Mouse (Mus musculus) ZHBTc4 (cell line): ENCODE measurements at regions not wholly inside any gene's neighbourhood (a gene's known extent, or its start where the extent isn't known, plus 50 kb on each side); places are given as distances from the start of the nearest gene placed in this dataset.

ENCODE experiments used
- DNase-seq: peaks from one replicate; pipeline ENCODE4 v3.0.0-alpha.2; 2011; ENCODE audit warnings: low read depth, low spot score

DNA sequence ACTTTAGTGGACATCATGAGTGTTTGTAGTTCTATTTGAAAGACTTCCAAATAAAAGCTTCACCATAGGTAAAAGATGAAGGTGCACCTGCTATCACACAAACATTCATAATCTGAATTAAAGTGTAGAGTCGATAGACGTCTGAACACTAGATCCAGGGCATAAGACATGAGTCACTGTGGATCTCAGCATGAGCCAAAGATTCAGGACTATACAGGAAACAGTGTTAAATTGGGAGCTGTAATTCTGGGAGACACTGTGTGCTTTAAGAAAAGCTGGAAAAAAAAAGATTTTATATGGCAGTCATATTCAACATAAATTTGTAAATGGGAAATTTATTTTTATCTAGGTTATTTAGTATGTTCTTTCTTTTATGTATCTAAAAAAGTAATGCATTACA lies 160.5 kb downstream of the Pdha2 start:
- DNase-seq: no peak

GRCm38 (mm10) chr3:141014262-141014547 lies 197.9 kb downstream of the Pdha2 start:
- DNase-seq: no peak

GRCm38 (mm10) chr3:141013521-141014261 lies 198.5 kb downstream of the Pdha2 start:
- no peak for DNase-seq

DNA sequence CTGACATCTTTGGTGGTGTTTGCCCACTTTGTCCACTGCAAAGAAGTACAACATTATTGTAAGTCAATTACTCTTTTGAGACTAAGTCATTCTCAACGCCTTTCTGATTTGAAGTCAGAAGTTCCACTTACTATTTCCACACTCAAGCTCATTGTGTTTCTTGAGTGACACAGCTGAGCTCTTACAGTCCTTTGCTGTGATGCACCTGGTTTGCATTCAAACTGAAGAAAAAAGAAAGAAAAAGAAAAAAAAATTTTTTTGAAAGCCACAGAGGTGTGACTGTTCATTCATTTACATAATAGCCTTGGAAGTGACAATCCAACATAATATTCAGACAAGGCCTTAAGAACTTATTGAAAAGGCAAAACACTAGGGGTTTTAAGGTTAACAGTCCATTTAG lies 199.2 kb downstream of the Pdha2 start:
- no peak for DNase-seq

DNA sequence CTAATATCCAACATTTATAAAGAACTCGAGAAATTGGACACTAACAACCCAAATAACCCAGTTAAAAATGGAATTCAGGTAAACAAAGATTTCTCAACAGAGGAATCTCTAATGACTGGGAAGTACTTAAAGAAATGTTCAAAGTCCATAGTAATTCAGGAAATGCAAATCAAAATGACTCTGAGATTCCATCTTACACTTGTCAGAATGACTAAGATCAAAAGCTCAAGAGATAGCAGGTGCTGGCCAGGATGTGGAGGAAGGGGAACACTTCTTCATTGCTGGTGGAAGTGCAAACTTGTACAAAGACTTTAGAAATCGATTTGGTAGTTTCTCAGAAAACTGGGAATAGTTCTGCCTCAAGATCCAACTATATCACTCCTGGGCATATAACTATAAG lies 203.4 kb downstream of the Pdha2 start:
- no peak for DNase-seq

DNA sequence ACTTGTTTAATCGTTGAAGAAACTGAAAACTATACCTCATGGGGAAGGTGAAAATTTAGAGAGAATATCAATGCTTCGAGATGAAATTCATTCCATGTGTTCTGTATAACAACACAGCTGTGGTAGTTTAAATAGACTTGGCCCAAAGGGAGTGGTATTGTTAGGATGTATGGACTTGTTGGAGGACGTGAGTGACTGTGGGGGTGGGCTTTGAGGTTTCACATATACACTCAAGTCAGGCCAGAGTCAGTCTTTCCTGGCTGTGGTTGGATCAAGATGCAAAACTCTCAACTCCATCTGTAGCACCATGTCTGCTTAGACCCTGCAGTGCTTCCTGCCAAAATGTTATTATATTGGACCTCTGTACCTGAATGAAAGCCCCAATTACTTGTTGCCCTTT lies 206.3 kb downstream of the Pdha2 start:
- DNase-seq: no peak

DNA sequence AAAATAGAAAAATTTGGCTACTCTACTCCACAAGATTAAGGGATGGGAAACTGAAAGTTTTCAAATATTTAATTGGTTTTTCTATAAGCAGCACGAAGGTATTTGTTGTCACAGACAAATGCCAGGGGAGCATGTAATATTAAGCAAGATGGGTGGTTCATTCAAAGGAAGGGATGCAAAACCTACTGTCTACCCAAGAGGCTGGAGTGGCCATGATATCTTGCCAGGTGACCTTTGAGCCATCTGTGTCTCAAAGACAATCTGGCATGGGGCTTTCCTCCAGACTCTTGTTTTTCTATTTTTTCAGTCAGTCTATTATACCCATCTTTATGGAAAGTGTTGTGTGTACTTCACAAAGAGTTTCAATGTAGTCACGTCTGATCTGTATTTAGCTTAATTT lies 208.6 kb downstream of the Pdha2 start:
- no peak for DNase-seq

GRCm38 (mm10) chr3:140988247-140988646 lies 223.9 kb downstream of the Pdha2 start:
- DNase-seq: no peak

DNA sequence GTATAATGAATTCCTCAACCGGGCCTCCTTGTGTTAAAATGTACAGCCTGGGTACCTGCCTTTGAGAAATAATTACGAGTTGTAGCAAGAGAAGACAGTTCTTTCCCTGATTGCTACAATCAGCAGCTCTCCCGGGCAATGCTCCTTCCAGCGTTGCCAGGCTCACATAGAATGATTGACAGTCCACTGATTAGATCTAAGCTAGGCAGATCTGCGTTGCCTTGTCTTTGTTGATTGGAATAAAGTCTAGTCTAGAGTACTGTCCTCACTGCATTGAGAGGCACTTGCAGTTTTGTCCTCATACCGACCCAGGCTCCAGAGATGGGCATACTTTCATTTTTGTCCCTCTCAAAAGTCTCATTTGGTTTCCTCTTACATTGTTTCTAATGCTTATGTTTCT lies 238.6 kb downstream of the Pdha2 start:
- DNase-seq: no peak

DNA sequence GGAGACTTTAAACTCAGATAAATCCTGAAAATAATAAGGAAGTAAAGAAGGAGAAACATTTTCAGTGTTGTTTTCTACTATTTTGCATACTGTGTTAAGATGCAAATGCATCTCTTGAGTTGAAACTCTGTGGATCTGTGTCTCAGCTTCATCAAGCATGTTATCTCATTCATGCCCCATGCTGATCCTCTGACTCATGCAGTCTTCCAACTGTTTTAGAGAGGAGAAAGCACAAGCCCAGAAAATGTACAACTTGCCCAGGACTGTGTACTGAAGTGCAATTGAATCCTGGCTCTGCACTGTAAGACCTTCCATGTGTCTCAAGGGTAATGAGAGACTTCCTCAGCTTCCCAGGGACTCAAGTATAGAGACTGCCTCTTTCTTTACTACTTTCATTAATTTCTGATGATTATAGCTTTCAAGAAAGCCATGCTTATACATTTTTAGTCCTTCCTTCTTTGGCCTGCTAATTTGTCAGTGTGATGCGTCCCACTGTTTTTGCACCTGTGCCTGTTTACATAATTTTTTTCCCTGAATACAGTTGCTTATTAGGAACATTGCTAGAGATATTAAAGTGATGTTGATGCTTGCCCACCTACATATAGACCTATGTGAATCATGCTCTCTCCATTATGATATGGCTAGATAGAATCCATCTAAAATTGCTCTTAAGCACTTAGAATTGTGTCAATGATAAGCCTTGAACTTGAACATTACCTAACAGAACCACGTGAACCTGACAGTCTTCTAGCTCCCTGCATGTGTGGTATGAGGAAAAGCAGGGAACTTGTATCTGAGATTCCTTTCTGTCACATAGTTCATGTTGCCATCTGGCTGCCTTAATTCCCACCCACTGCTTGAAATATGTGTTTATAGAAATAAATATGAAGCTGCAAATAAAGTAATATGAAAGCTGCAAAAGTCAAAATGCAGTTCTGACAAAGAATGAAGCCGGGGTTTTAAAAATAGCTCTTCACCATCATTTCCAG lies 242.0 kb downstream of the Pdha2 start:
- no peak for DNase-seq

- no peak for DNase-seq
These were observed 243.6 kb downstream of the Pdha2 start for GRCm38 (mm10) chr3:140968556-140968955.

- no peak for DNase-seq
These were observed 254.5 kb downstream of the Pdha2 start for GRCm38 (mm10) chr3:140957666-140958065.

DNA sequence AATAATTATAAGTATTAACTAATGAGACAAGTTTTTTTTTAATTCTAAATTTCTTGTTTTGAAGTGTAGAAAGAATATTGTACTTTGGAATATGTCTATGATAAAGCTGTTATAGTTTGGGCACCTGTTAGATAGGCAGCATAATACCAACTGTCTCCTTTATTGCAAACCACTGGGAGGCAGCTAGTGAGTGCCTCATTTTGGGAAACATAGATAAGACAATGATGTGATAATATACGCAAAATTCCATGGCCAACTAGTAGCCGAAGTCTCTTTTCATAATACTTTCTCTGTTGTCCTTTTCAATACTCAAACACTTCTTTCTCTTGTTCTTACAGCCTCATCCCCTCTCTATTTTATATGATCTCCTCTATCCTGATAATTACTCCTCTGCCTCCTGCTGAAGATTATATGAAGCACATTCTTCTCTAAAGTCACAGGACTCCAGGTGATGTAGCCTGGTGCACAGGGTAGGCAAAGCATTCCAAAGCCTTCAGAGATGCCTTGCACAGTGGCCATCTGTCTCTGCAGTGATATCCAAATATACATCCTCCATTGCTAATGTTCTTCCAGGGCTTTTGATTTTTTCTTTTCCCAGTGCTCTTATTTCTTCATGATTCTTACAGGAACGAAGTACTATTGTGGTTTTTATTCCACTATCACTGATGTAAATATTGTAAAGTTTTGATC lies 259.9 kb downstream of the Pdha2 start:
- no peak for DNase-seq

- no peak for DNase-seq
These were observed 261.1 kb downstream of the Pdha2 start for GRCm38 (mm10) chr3:140951024-140951423.

- DNase-seq: no peak
These were observed 262.1 kb downstream of the Pdha2 start for GRCm38 (mm10) chr3:140949880-140950662.

DNA sequence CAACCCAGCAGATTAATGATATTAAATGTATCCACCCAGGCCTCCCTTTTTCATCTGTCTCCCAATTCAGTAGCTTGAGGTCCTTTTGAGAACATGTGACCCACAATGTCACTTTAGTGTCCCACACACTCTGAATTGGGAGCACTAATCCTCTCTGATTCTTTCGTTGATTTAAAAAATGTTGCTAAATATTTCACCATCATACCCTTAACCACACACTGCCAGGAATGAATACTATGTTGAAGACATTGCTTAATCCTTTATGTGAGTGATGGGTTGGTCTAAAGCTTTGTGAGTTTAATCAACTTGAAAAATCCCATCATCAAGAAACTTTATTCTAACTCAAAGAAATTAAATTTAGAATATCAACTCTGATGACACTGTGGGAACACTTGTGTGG lies 269.7 kb downstream of the Pdha2 start:
- DNase-seq: no peak

GRCm38 (mm10) chr3:140941898-140942297 lies 270.3 kb downstream of the Pdha2 start:
- no peak for DNase-seq

DNA sequence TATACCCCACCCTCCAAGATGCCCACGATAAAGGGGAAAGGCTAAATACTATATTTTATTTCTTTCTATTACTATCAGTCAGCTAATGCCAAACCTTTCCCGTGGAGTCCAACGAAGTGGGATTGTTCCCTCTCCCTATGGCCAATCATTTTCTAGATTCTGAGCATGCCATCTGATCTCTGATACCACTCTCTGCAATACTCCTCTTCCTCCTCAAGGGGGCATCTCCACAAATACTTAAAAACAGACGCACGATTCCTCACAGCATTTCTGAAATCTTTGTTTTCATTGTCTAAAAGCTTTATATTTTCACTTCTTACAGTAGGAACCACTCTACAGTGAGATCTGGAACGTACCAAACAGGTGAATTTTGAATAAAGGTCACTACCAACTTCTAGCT lies 270.8 kb downstream of the Pdha2 start:
- DNase-seq: no peak

- DNase-seq: no peak
These were observed 279.0 kb downstream of the Pdha2 start for GRCm38 (mm10) chr3:140933156-140933555.

GRCm38 (mm10) chr3:140926689-140927088 lies 285.5 kb downstream of the Pdha2 start:
- no peak for DNase-seq

DNA sequence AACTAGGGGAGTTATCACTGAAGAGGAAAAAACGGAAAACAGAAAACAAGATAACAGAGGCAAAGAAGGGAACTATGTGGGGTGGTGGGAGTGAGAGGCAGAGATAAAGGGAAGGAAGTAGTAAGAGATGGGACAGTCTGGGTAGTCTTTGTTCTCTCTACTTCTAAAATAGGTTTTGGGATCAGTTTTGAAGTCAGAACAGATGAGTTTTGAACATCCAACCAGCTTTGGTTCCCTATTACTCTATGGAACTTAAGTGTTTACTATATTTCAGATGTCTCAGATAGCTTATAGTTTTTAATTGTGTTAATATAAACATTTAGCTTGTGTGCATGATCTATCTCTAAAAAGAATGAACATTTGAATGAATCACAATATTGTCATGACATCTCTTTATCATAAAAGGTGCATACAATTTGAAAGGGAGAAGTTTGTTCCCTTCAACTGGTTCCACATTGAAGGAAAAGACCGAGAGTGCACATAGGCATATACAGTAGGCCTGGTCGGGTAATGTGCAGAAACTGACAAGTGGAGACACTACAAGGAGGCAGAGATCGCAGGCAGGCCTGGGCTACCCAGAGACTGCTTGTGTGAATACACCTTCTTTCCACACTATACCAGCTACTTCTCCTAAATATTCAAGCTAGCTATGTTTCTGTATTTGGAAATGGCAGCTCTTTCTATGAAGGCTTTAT lies 335.8 kb downstream of the Pdha2 start:
- no peak for DNase-seq
